Mouse (Mus musculus) spleen, adult 2 months (tissue): Measurements from ENCODE around the gene Ndfip2. TPM values are rescaled to one million over a fixed set of nuclear protein-coding genes. Genes with fewer than 3 reads are reported as not detected.

Experiments
- DNase-seq, 2 experiments: peaks; one replicate each; pipeline versions ENCODE4 v3.0.0 to v3.0.0-alpha.2; 2012 to 2021; ENCODE audit warnings: low spot score in 2 of 2, low read depth in 1 of 2
- H3K27ac ChIP-seq: fragments of 200-500 bp; 2 replicates; pipeline ENCODE4 v1.5.1; 2012; ENCODE audit warnings: low read length, inconsistent platforms; ENCODE audit not compliant: insufficient read depth
- H3K27me3 ChIP-seq: fragments of 200-500 bp; 2 replicates; pipeline ENCODE4 v1.6.1; 2012; ENCODE audit warnings: mild to moderate bottlenecking, moderate library complexity, low read length, inconsistent platforms; ENCODE audit not compliant: control insufficient read depth, insufficient read depth
- H3K36me3 ChIP-seq: fragments of 200-500 bp; 2 replicates; pipeline ENCODE4 v1.6.1; 2012; ENCODE audit warnings: mild to moderate bottlenecking, low read length, inconsistent platforms; ENCODE audit not compliant: control insufficient read depth, insufficient read depth
- H3K4me1 ChIP-seq: fragments of 200-500 bp; 2 replicates; pipeline ENCODE4 v1.6.1; 2011; ENCODE audit warnings: inconsistent platforms; ENCODE audit not compliant: control insufficient read depth, insufficient read depth, insufficient read length
- H3K4me3 ChIP-seq: fragments of 200-500 bp; 2 replicates; pipeline ENCODE4 v1.5.1; 2011; ENCODE audit warnings: mild to moderate bottlenecking, inconsistent platforms; ENCODE audit not compliant: insufficient read depth, insufficient read length; ENCODE audit errors: extremely low read depth
- CTCF ChIP-seq: fragments of 200-500 bp; IDR thresholded peaks from 2 replicates; pipeline ENCODE4 v1.5.1; 2011; ENCODE audit warnings: mild to moderate bottlenecking, inconsistent platforms; ENCODE audit not compliant: insufficient read depth, insufficient read length, insufficient replicate concordance; ENCODE audit errors: extremely low read depth
- POLR2A ChIP-seq: fragments of 200-500 bp; IDR thresholded peaks from 2 replicates; pipeline ENCODE4 v1.6.1; 2011; ENCODE audit warnings: low read depth, low read length, inconsistent platforms
- WGBS: fragments of 180-500 bp; shearing (Covaris S2); methylation state at CpG from one replicate; pipeline ENCODE4 v1.1.7; 2018; 5-methylcytosine and 5-hydroxymethylcytosine counted together
- polyA plus RNA-seq: library from polyadenylated mRNA; depleted of rRNA; stranded (reverse); fragments of >200 nt; gene quantifications from 2 replicates; pipeline ENCODE4 v1.2.3, GENCODE M21; 2012; rRNA removed

The Ndfip2 gene
- polyA plus RNA-seq = 17.3 and 18.6 TPM in 2 replicates

DNA sequence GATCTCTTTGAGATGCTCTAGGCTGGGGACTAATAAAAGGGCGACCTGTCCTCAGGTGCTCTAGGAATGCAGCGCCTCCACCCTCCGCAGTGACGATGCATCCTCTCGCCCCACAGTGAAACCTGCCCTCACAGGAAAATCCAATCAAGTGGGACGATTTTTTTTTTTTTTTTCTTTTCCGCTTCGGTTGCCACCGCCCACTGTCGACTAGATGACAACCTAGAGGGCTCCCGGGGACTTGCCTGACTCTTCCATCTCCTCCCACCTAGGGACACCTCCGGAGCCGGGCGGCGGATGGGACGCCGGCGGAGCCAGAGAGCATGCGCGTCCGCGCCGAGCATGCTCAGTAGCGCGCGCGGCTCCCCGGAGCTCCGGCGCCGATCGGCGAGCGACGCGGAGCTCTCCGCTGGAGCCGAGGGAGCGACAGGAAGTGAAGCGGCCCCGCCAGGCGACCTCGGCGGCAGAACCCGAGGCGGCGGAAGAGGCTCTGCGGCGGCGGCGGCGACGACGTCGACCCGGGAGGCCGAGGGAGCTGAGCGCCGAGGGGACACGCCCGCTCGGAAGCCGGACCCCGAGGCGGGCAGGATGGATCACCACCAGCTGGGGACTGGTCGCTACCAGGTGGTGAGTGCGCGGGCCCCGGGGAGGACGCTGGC is at the start of gene Ndfip2:
Gene Ndfip2, plus strand, starts transcription at position 195 of the 656 bp plus-strand sequence.
- peak; percentile 70 to 82 for DNase-seq
- Histone ChIP-seq H3K27me3 (no peaks in the 10 kb centered on the region), H3K36me3 (no peaks in the 10 kb centered on the region), H3K27ac (peak within 1 kb of the TSS; percentile 84), H3K4me3 (peak within 1 kb of the TSS; percentile 76), H3K4me1 (no peaks in the 10 kb centered on the region; the same call in none of the 2 replicates)
- WGBS = under 1% methylated on average over 63 of the region's 70 CpGs
- TF ChIP-seq CTCF (no peak), POLR2A (peak; percentile 7; the same call in 1 of the 2 replicates)

- Histone ChIP-seq H3K27me3 (no peaks in the 10 kb centered on the region), H3K27ac (no peak overlapping the region), H3K4me3 (no peak overlapping the region), H3K4me1 (no peaks in the 10 kb centered on the region), H3K36me3 (no peaks in the 10 kb centered on the region)
- DNase-seq = no peak
- 82% methylated on average over 9 of the region's 9 CpGs for WGBS
- TF ChIP-seq CTCF (no peak), POLR2A (no peak)
Measured at GRCm38 (mm10) chr14:105219525-105220376, 38.6 kb upstream of the Ndfip2 start.

- H3K4me3 ChIP-seq = no peak overlapping the region
- no peak for DNase-seq
- H3K27ac ChIP-seq = no peak overlapping the region
- whole genome bisulfite sequencing = 90% methylated on average over 4 of the region's 4 CpGs
- TF ChIP-seq CTCF = no peak
- no peak for TF ChIP-seq POLR2A
- H3K4me1 ChIP-seq = no peaks in the 10 kb centered on the region
- H3K27me3 ChIP-seq = no peaks in the 10 kb centered on the region
- H3K36me3 ChIP-seq = no peaks in the 10 kb centered on the region
Measured at GRCm38 (mm10) chr14:105222240-105222639, 36.1 kb upstream of the Ndfip2 start.

GRCm38 (mm10) chr14:105225790-105226189 is 32.6 kb upstream of the Ndfip2 start:
- no peak overlapping the region for H3K27ac ChIP-seq
- no peaks in the 10 kb centered on the region for H3K36me3 ChIP-seq
- WGBS = 89% methylated on average over 4 of the region's 4 CpGs
- H3K4me1 ChIP-seq = no peaks in the 10 kb centered on the region
- DNase-seq = no peak
- no peaks in the 10 kb centered on the region for H3K27me3 ChIP-seq
- no peak for TF ChIP-seq POLR2A
- TF ChIP-seq CTCF = no peak
- no peak overlapping the region for H3K4me3 ChIP-seq

- peak; percentile 17 for DNase-seq
- Histone ChIP-seq H3K4me1 (no peaks in the 10 kb centered on the region), H3K27ac (no peak overlapping the region), H3K27me3 (no peaks in the 10 kb centered on the region), H3K36me3 (no peaks in the 10 kb centered on the region), H3K4me3 (no peak overlapping the region)
- WGBS = 35% methylated on average over 6 of the region's 6 CpGs
- TF ChIP-seq CTCF (peak; percentile 41; the same call in 1 of the 2 replicates), POLR2A (no peak)
Measured at GRCm38 (mm10) chr14:105232421-105232820, 26.0 kb upstream of the Ndfip2 start.

GRCm38 (mm10) chr14:105236596-105236995 is 21.8 kb upstream of the Ndfip2 start:
- no peak for TF ChIP-seq POLR2A
- no peak for TF ChIP-seq CTCF
- WGBS = 67% methylated on average over 4 of the region's 4 CpGs
- Histone ChIP-seq H3K4me3 (no peak overlapping the region), H3K27me3 (no peaks in the 10 kb centered on the region), H3K36me3 (no peaks in the 10 kb centered on the region), H3K4me1 (no peaks in the 10 kb centered on the region), H3K27ac (no peak overlapping the region)
- no peak for DNase-seq
